Mouse (Mus musculus): ENCODE results near the gene Patj. TPM values are rescaled to one million over a fixed set of nuclear protein-coding genes. Genes with fewer than 3 reads are reported as not detected.
A peak's percentile ranks its signal among the peaks of the same experiment; 100 is the strongest.
"Not testable (repeated sequence)": the region's sequence is repeated elsewhere in the genome, so short reads cannot be mapped to it uniquely, and the experiment has no call there.

Patj gene
- polyA plus RNA-seq, 1 experiment from 2014 or later, result 12.9 TPM

- WGBS, result 79% methylated on average over 10 of the region's 10 CpGs
- no peak overlapping the region for H3K4me2 ChIP-seq (replicated peaks; ENCODE audit: low read depth)
Measured at GRCm38 (mm10) chr4:98718547-98718917, 322.9 kb downstream of the Patj start.

GRCm38 (mm10) chr4:98722454-98722853 is 326.9 kb downstream of the Patj start:
- WGBS, result 11% methylated on average over 8 of the region's 8 CpGs
- ATAC-seq, result peak; percentile 49; the same call in 1 of the 2 replicates
- no peak overlapping the region for H3K4me3 ChIP-seq (ENCODE audit: low read depth, low read length)
- H3K4me1 ChIP-seq (replicated peaks; ENCODE audit: control insufficient read depth, insufficient read depth, low read length), result no peaks in the 10 kb centered on the region
- TF ChIP-seq CTCF (IDR thresholded peaks at IDR 0.05; ENCODE audit: low read depth), result peak; percentile 88
- H3K27me3 ChIP-seq (replicated peaks; ENCODE audit: control insufficient read depth, insufficient read depth, low read length), result peaks cover 11% of the 10 kb centered on the region; the same call in 1 of the 2 replicates
- H3K36me3 ChIP-seq (ENCODE audit: control insufficient read depth, insufficient read depth), result peaks cover 4% of the 10 kb centered on the region; the same call in 1 of the 2 replicates
- no peak overlapping the region for H3K9ac ChIP-seq (ENCODE audit: low read depth, low read length)
- H3K27ac ChIP-seq (ENCODE audit: low read depth, low read length), result no peak overlapping the region
- no peak overlapping the region for H3K4me2 ChIP-seq (replicated peaks; ENCODE audit: low read depth)
- no peaks in the 10 kb centered on the region for H3K9me3 ChIP-seq (ENCODE audit: control insufficient read depth)

More at GRCm38 (mm10) chr4:98718547-98718917, 322.9 kb downstream of the Patj start:
- Histone ChIP-seq H3K27me3 (replicated peaks; ENCODE audit: control insufficient read depth, insufficient read depth, low read length) (no peaks in the 10 kb centered on the region), H3K9me3 (ENCODE audit: control insufficient read depth) (no peaks in the 10 kb centered on the region), H3K4me3 (ENCODE audit: low read depth, low read length) (no peak overlapping the region), H3K9ac (ENCODE audit: low read depth, low read length) (no peak overlapping the region), H3K4me1 (replicated peaks; ENCODE audit: control insufficient read depth, insufficient read depth, low read length) (no peaks in the 10 kb centered on the region), H3K27ac (ENCODE audit: low read depth, low read length) (no peak overlapping the region), H3K36me3 (ENCODE audit: control insufficient read depth, insufficient read depth) (peaks cover 4% of the 10 kb centered on the region; the same call in 1 of the 2 replicates)
- no peak for ATAC-seq
- TF ChIP-seq CTCF (IDR thresholded peaks at IDR 0.05; ENCODE audit: low read depth), result no peak

GRCm38 (mm10) chr4:98724682-98725081 is 329.1 kb downstream of the Patj start:
- not testable (repeated sequence) for H3K36me3 ChIP-seq (ENCODE audit: control insufficient read depth, insufficient read depth); H3K4me2 ChIP-seq (replicated peaks; ENCODE audit: low read depth); H3K27ac ChIP-seq (ENCODE audit: low read depth, low read length); H3K4me3 ChIP-seq (ENCODE audit: low read depth, low read length); H3K9ac ChIP-seq (ENCODE audit: low read depth, low read length); H3K9me3 ChIP-seq (ENCODE audit: control insufficient read depth); H3K4me1 ChIP-seq (replicated peaks; ENCODE audit: control insufficient read depth, insufficient read depth, low read length); ATAC-seq
- H3K27me3 ChIP-seq (replicated peaks; ENCODE audit: control insufficient read depth, insufficient read depth, low read length), result peaks cover 12% of the 10 kb centered on the region; the same call in 1 of the 2 replicates
- 78% methylated on average over 1 of the region's 1 CpGs for WGBS

GRCm38 (mm10) chr4:98725439-98725838 is 329.9 kb downstream of the Patj start:
- Histone ChIP-seq H3K9ac (ENCODE audit: low read depth, low read length) (no peak overlapping the region), H3K27me3 (replicated peaks; ENCODE audit: control insufficient read depth, insufficient read depth, low read length) (peaks cover 12% of the 10 kb centered on the region; the same call in 1 of the 2 replicates), H3K27ac (ENCODE audit: low read depth, low read length) (no peak overlapping the region), H3K9me3 (ENCODE audit: control insufficient read depth) (no peaks in the 10 kb centered on the region), H3K4me3 (ENCODE audit: low read depth, low read length) (no peak overlapping the region), H3K36me3 (ENCODE audit: control insufficient read depth, insufficient read depth) (no peaks in the 10 kb centered on the region), H3K4me2 (replicated peaks; ENCODE audit: low read depth) (no peak overlapping the region), H3K4me1 (replicated peaks; ENCODE audit: control insufficient read depth, insufficient read depth, low read length) (no peaks in the 10 kb centered on the region)
- TF ChIP-seq CTCF (IDR thresholded peaks at IDR 0.05; ENCODE audit: low read depth), result peak; percentile 66
- 42% methylated on average over 4 of the region's 4 CpGs for WGBS
- ATAC-seq, result 0 out of 2 replicates have a peak, but pooled peaks have one; percentile 28

- no peak for ATAC-seq
- WGBS, result 13% methylated on average over 29 of the region's 29 CpGs
- H3K4me2 ChIP-seq (replicated peaks; ENCODE audit: low read depth), result peak within 1 kb of the TSS; percentile 51
- H3K36me3 ChIP-seq (ENCODE audit: control insufficient read depth, insufficient read depth), result no peaks in the 10 kb centered on the region
- peak within 1 kb of the TSS; percentile 7; the same call in 1 of the 2 replicates for H3K4me3 ChIP-seq (ENCODE audit: low read depth, low read length)
- H3K9ac ChIP-seq (ENCODE audit: low read depth, low read length), result 0 out of 2 replicates have a peak within 1 kb of the TSS, but pooled peaks have one; percentile 7
- no peak within 1 kb of the TSS for H3K27ac ChIP-seq (ENCODE audit: low read depth, low read length)
- peaks cover 12% of the 10 kb centered on the region; the same call in 1 of the 2 replicates for H3K27me3 ChIP-seq (replicated peaks; ENCODE audit: control insufficient read depth, insufficient read depth, low read length)
- no peak for TF ChIP-seq CTCF (IDR thresholded peaks at IDR 0.05; ENCODE audit: low read depth)
- no peaks in the 10 kb centered on the region for H3K4me1 ChIP-seq (replicated peaks; ENCODE audit: control insufficient read depth, insufficient read depth, low read length)
- H3K9me3 ChIP-seq (ENCODE audit: control insufficient read depth), result no peaks in the 10 kb centered on the region
Measured at GRCm38 (mm10) chr4:98726590-98727237, 331.1 kb downstream of the Patj start, which contains the start of gene L1td1. Gene L1td1, plus strand, starts transcription at chr4:98726734.

GRCm38 (mm10) chr4:98727295-98727958 is 331.8 kb downstream of the Patj start:
- no peak for ATAC-seq
- no peak overlapping the region for H3K27ac ChIP-seq (ENCODE audit: low read depth, low read length)
- TF ChIP-seq CTCF (IDR thresholded peaks at IDR 0.05; ENCODE audit: low read depth), result no peak
- peak overlapping the region; percentile 1; the same call in 1 of the 2 replicates for H3K4me3 ChIP-seq (ENCODE audit: low read depth, low read length)
- no peaks in the 10 kb centered on the region for H3K9me3 ChIP-seq (ENCODE audit: control insufficient read depth)
- no peaks in the 10 kb centered on the region for H3K36me3 ChIP-seq (ENCODE audit: control insufficient read depth, insufficient read depth)
- 17% methylated on average over 21 of the region's 21 CpGs for WGBS
- no peaks in the 10 kb centered on the region for H3K4me1 ChIP-seq (replicated peaks; ENCODE audit: control insufficient read depth, insufficient read depth, low read length)
- H3K4me2 ChIP-seq (replicated peaks; ENCODE audit: low read depth), result peak overlapping the region; percentile 51
- H3K9ac ChIP-seq (ENCODE audit: low read depth, low read length), result 0 out of 2 replicates have a peak overlapping the region, but pooled peaks have one; percentile 7
- peaks cover 12% of the 10 kb centered on the region; the same call in 1 of the 2 replicates for H3K27me3 ChIP-seq (replicated peaks; ENCODE audit: control insufficient read depth, insufficient read depth, low read length)
